Mouse (Mus musculus) midbrain, embryonic 15.5 days (tissue): ENCODE data around the gene Pgd. TPM values are rescaled to one million over a fixed set of nuclear protein-coding genes. Genes with fewer than 3 reads are reported as not detected.

Experiments
- ATAC-seq: fragments of 200-750 bp; cut with Nextera tagmentation; replicated peaks from 2 replicates; pipeline ENCODE4 v1.8.0; 2017; ENCODE audit warnings: moderate TSS enrichment
- H3K27ac ChIP-seq: fragments of 300-500 bp; sonication (generic); 2 replicates; pipeline ENCODE4 v1.5.1; 2015; ENCODE audit warnings: mild to moderate bottlenecking, inconsistent platforms
- H3K27me3 ChIP-seq: fragments of 300-500 bp; sonication (generic); replicated peaks from 2 replicates; pipeline ENCODE4 v1.6.1; 2015; ENCODE audit warnings: inconsistent platforms
- H3K36me3 ChIP-seq: fragments of 300-500 bp; sonication (generic); replicated peaks from 2 replicates; pipeline ENCODE4 v1.6.1; 2015; ENCODE audit warnings: inconsistent platforms
- H3K4me1 ChIP-seq: fragments of 300-500 bp; sonication (generic); 2 replicates; pipeline ENCODE4 v1.6.1; 2015; ENCODE audit warnings: inconsistent platforms
- H3K4me2 ChIP-seq: fragments of 300-500 bp; sonication (generic); 2 replicates; pipeline ENCODE4 v1.6.1; 2015; ENCODE audit warnings: inconsistent platforms, mild to moderate bottlenecking, moderate library complexity
- H3K4me3 ChIP-seq: fragments of 300-500 bp; sonication (generic); 2 replicates; pipeline ENCODE4 v1.5.1; 2015; ENCODE audit warnings: mild to moderate bottlenecking, inconsistent platforms
- H3K9ac ChIP-seq: fragments of 300-500 bp; sonication (generic); 2 replicates; pipeline ENCODE4 v1.6.1; 2015; ENCODE audit warnings: mild to moderate bottlenecking, inconsistent platforms
- H3K9me3 ChIP-seq: fragments of 300-500 bp; sonication (generic); 2 replicates; pipeline ENCODE4 v1.6.1; 2016; ENCODE audit warnings: inconsistent platforms
- WGBS: fragments of 180-500 bp; shearing (Covaris S2); methylation state at CpG from one replicate; pipeline ENCODE4 v1.1.7; 2015; ENCODE audit warnings: mixed read lengths; 5-methylcytosine and 5-hydroxymethylcytosine counted together
- polyA plus RNA-seq: library from polyadenylated mRNA; unstranded; fragments of >200 nt; fragmentation: Nextera tagmentation; extraction: Ambion mirVana; gene quantifications from 2 replicates; pipeline ENCODE4 v1.2.1, GENCODE M21; 2015

Pgd gene
- polyA plus RNA-seq, 1 experiment from 2014 or later: 121 TPM

GRCm38 (mm10) chr4:149147528-149147927 is 19.0 kb downstream of the Pgd start:
- Histone ChIP-seq H3K36me3 (peaks cover 28% of the 10 kb centered on the region; the same call in 1 of the 2 replicates), H3K4me1 (peaks cover 3% of the 10 kb centered on the region; the same call in 1 of the 2 replicates), H3K4me3 (no peak overlapping the region), H3K27ac (no peak overlapping the region), H3K4me2 (no peak overlapping the region), H3K27me3 (no peaks in the 10 kb centered on the region), H3K9me3 (no peaks in the 10 kb centered on the region), H3K9ac (no peak overlapping the region)
- 89% methylated on average over 7 of the region's 7 CpGs for WGBS
- ATAC-seq: no peak

DNA sequence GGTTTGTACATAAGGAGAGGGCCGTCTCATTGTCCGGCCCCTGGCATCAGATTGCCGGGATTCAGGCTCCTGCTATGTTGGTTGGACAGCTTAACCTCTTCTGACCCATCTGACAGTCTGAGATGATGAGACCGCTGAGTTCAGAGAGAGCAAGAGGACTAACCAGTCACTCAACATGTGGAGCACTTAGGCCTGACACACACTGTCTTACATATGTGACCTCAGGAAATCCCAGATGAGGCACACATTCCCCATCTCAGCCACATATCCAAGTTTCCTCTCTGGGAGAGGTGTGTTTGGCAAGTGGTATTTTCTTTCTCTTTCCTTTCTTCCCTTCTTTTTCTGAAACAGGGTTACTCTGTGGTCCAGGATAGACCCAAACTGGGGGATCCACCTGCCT is 21.4 kb downstream of the Pgd start:
- WGBS: 78% methylated on average over 4 of the region's 4 CpGs
- no peaks in the 10 kb centered on the region for H3K27me3 ChIP-seq

DNA sequence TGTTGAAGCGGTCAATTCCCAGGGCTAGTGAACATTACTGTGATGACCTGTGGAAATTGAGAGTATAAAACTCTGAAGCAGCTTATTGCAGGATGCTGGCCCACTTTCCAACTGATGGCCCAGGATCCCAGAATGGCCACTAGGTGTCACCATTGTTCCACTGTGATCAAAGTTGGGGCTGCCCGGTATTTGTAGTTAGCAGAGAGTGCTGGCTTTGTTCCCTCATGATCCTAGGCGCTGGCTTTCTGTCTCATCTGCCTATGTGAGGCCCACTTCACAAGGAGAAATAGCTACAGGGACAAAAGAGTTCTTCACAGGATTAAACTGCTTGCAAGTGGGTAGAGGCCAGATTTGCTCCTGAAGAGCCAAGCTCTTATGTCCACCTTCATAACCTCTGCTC is 22.1 kb downstream of the Pgd start:
- no peaks in the 10 kb centered on the region for H3K27me3 ChIP-seq
- no peak overlapping the region for H3K9ac ChIP-seq
- 0 out of 2 replicates have a peak overlapping the region, but pooled peaks have one; percentile 57 for H3K27ac ChIP-seq
- WGBS: 6% methylated on average over 3 of the region's 3 CpGs
- no peak overlapping the region for H3K4me3 ChIP-seq
- peak; percentile 91 for ATAC-seq
- H3K4me1 ChIP-seq: peaks cover 3% of the 10 kb centered on the region; the same call in 1 of the 2 replicates
- no peak overlapping the region for H3K4me2 ChIP-seq
- H3K9me3 ChIP-seq: no peaks in the 10 kb centered on the region
- 0 out of 2 replicates have a peak, but pooled peaks cover 3% of the 10 kb centered on the region for H3K36me3 ChIP-seq

More for the DNA sequence above, 21.4 kb downstream of the Pgd start:
- H3K4me3 ChIP-seq: no peak overlapping the region
- no peak for ATAC-seq
- H3K36me3 ChIP-seq: peaks cover 10% of the 10 kb centered on the region; the same call in 1 of the 2 replicates
- H3K4me2 ChIP-seq: no peak overlapping the region
- H3K9me3 ChIP-seq: no peaks in the 10 kb centered on the region
- H3K4me1 ChIP-seq: peaks cover 3% of the 10 kb centered on the region; the same call in 1 of the 2 replicates
- no peak overlapping the region for H3K9ac ChIP-seq
- no peak overlapping the region for H3K27ac ChIP-seq

GRCm38 (mm10) chr4:149143594-149143993 is 23.0 kb downstream of the Pgd start:
- H3K4me2 ChIP-seq: no peak overlapping the region
- H3K27me3 ChIP-seq: no peaks in the 10 kb centered on the region
- ATAC-seq: no peak
- H3K27ac ChIP-seq: no peak overlapping the region
- H3K36me3 ChIP-seq: no peaks in the 10 kb centered on the region
- 38% methylated on average over 4 of the region's 4 CpGs for WGBS
- no peaks in the 10 kb centered on the region for H3K9me3 ChIP-seq
- no peak overlapping the region for H3K4me3 ChIP-seq
- no peak overlapping the region for H3K9ac ChIP-seq
- H3K4me1 ChIP-seq: peaks cover 3% of the 10 kb centered on the region; the same call in 1 of the 2 replicates

DNA sequence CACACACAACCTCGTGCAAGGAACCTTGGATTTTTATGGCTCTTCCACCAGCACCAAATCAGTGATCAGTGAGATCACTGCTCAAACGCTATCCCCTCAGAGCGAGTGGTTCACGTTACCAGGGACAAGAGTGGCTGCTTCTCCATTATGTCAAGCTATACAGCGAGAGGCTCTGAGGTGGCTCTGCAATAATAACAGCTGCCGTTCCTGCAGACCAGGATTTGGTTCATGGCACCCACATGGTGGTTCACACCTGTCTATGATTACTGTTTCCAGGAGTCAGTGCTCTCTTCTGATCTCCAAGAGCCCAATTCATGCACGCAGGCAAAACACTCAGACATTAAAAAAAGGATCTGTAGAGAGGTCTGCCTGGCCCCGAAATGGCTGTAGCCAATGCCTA is 28.1 kb downstream of the Pgd start:
- Histone ChIP-seq H3K36me3 (no peaks in the 10 kb centered on the region), H3K4me1 (peaks cover 9% of the 10 kb centered on the region), H3K4me2 (no peak overlapping the region), H3K9me3 (no peaks in the 10 kb centered on the region), H3K27me3 (no peaks in the 10 kb centered on the region), H3K4me3 (no peak overlapping the region), H3K27ac (no peak overlapping the region), H3K9ac (no peak overlapping the region)
- ATAC-seq: no peak
- 87% methylated on average over 8 of the region's 8 CpGs for WGBS

GRCm38 (mm10) chr4:149136982-149137770 is 29.4 kb downstream of the Pgd start, which contains the start of gene Cenps:
Gene Cenps (minus strand): TSS chr4:149137629.
- Histone ChIP-seq H3K4me2 (peak within 1 kb of the TSS; percentile 60), H3K27me3 (no peaks in the 10 kb centered on the region), H3K36me3 (no peaks in the 10 kb centered on the region), H3K9me3 (no peaks in the 10 kb centered on the region), H3K4me3 (peak within 1 kb of the TSS; percentile 60), H3K4me1 (peaks cover 9% of the 10 kb centered on the region), H3K9ac (peak within 1 kb of the TSS; percentile 61), H3K27ac (peak within 1 kb of the TSS; percentile 81)
- 1% methylated on average over 67 of the region's 68 CpGs for WGBS
- ATAC-seq: peak; percentile 92

DNA sequence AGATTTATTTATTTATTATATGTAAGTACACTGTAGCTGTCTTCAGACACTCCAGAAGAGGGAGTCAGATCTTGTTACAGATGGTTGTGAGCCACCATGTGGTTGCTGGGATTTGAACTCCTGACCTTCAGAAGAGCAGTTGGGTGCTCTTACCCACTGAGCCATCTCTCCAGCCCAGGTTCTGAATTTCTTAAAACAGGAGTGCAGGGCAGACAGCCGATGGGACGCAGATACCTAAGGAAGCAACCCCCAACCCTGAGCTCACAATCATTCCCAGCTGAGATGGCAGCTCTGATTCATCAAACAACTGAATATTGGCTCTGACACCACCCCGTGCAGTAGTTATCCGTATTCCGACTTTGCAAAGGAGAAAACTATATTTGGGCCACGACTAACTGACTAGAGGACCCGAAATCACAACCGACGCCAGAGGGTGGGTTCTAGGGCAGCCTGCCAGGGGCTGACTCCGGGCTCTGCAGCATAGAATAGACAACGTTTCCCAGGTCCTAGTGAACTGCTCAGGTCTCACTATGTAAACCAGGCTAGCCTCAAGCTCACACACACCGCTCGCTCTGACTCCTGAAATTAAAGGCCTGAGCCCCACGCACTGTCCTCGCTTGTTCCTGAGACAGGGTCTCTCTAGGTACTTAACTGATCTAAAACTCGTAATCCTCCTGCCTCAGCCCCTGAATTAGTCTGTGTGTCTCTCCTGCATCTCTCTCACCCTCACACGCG is 30.3 kb downstream of the Pgd start:
- Histone ChIP-seq H3K4me2 (peak overlapping the region; percentile 60), H3K27ac (no peak overlapping the region; the same call in 1 of the 2 replicates), H3K9me3 (no peaks in the 10 kb centered on the region), H3K9ac (peak overlapping the region; percentile 61), H3K27me3 (no peaks in the 10 kb centered on the region), H3K36me3 (no peaks in the 10 kb centered on the region), H3K4me1 (peaks cover 9% of the 10 kb centered on the region), H3K4me3 (peak overlapping the region; percentile 60)
- WGBS: 68% methylated on average over 18 of the region's 18 CpGs
- ATAC-seq: 0 out of 2 replicates have a peak, but pooled peaks have one; percentile 8

DNA sequence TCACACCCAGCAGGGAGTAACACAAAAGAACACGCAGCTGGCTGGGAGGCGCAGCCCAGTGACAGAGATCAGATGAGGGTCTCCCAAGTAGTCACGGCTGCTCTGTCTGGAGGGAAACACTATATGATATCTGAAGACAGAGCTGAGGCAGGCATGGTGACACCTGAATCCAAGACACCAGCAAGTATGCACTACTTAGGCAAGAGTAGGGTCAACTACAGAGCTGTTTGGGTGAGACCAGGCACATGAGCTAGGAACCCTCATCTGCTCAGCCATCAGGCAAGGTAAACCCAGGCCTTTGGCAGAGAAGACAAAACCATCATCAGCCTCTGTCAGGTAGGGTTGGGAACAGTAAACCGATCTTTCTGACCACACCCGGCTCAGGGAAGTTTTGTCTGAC is 33.2 kb downstream of the Pgd start:
- ATAC-seq: no peak
- Histone ChIP-seq H3K27me3 (no peaks in the 10 kb centered on the region), H3K9me3 (no peaks in the 10 kb centered on the region), H3K4me3 (no peak overlapping the region), H3K27ac (no peak overlapping the region), H3K4me1 (peaks cover 9% of the 10 kb centered on the region), H3K9ac (no peak overlapping the region), H3K4me2 (no peak overlapping the region), H3K36me3 (no peaks in the 10 kb centered on the region)
- 78% methylated on average over 5 of the region's 5 CpGs for WGBS

DNA sequence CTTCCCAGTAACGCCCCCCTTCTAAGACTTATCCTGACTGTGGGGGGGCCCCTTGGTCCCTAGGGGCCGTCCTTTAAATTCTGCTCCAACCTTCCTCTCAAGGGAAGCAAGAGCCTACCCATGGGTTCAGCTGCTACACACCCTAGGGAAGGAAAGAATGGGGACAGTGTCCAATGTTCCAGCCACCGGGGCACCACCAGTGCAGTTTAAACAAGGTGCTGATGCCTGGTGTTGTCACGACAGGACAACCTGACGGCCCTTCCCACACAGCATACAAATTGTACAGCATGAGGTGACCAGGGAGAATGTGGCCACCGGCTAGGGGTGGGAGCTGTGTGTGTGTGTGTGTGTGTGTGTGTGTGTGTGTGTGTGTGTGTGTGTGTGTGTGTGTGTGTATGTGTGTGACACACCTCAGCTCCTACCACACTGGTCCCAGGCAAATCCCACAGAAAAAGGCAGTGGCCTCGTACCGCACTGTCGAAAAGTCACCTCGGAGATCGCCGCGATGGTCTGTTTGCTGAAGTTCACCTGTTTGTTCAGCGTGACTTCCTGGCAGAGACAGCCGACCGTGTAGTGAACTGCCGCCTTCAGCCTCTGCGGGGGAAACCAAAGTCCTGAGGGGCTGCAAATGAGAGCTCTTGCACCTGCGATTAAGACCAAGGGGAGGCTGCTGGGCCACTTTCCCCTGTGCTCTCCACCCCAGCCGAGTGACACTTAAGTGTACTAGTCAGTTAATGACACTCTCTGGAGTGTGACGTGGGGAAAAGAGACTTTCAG is 34.6 kb downstream of the Pgd start:
- Histone ChIP-seq H3K4me2 (no peak overlapping the region), H3K9me3 (no peaks in the 10 kb centered on the region), H3K4me3 (no peak overlapping the region), H3K9ac (no peak overlapping the region), H3K4me1 (peaks cover 8% of the 10 kb centered on the region), H3K36me3 (no peaks in the 10 kb centered on the region), H3K27me3 (no peaks in the 10 kb centered on the region), H3K27ac (no peak overlapping the region)
- WGBS: 88% methylated on average over 21 of the region's 21 CpGs
- ATAC-seq: no peak

- no peak overlapping the region for H3K9ac ChIP-seq
- no peaks in the 10 kb centered on the region for H3K36me3 ChIP-seq
- ATAC-seq: no peak
- H3K4me1 ChIP-seq: peaks cover under 1% of the 10 kb centered on the region; the same call in 1 of the 2 replicates
- no peak overlapping the region for H3K27ac ChIP-seq
- H3K4me2 ChIP-seq: no peak overlapping the region
- no peaks in the 10 kb centered on the region for H3K27me3 ChIP-seq
- no peak overlapping the region for H3K4me3 ChIP-seq
- WGBS: 93% methylated on average over 23 of the region's 23 CpGs
- H3K9me3 ChIP-seq: no peaks in the 10 kb centered on the region
Observed at GRCm38 (mm10) chr4:149131021-149131752, 35.4 kb downstream of the Pgd start.

GRCm38 (mm10) chr4:149128467-149128866 is 38.1 kb downstream of the Pgd start:
- H3K4me3 ChIP-seq: no peak overlapping the region
- H3K9me3 ChIP-seq: no peaks in the 10 kb centered on the region
- no peak overlapping the region for H3K27ac ChIP-seq
- H3K9ac ChIP-seq: no peak overlapping the region
- no peaks in the 10 kb centered on the region for H3K36me3 ChIP-seq
- H3K4me2 ChIP-seq: no peak overlapping the region
- H3K27me3 ChIP-seq: no peaks in the 10 kb centered on the region
- ATAC-seq: no peak
- 80% methylated on average over 18 of the region's 18 CpGs for WGBS
- no peaks in the 10 kb centered on the region for H3K4me1 ChIP-seq
